Mouse (Mus musculus) lung, embryonic 14.5 days (tissue): Measurements from ENCODE around the gene Olfr92. TPM values are rescaled to one million over a fixed set of nuclear protein-coding genes. Genes with fewer than 3 reads are reported as not detected.

Source experiments
- ATAC-seq: fragments of 200-750 bp; cut with Nextera tagmentation; 2 replicates; pipeline ENCODE4 v1.8.0; 2017; ENCODE audit warnings: mild to moderate bottlenecking, moderate TSS enrichment, moderate library complexity; ENCODE audit not compliant: insufficient read depth
- DNase-seq: peaks from one replicate; pipeline ENCODE4 v3.0.0-alpha.2; 2015
- H3K27ac ChIP-seq: fragments of 300-500 bp; sonication (generic); 2 replicates; pipeline ENCODE4 v1.5.1; 2014; ENCODE audit warnings: low read depth, mild to moderate bottlenecking, moderate library complexity
- H3K27me3 ChIP-seq: fragments of 300-500 bp; sonication (generic); 2 replicates; pipeline ENCODE4 v1.6.1; 2014; ENCODE audit warnings: low read length, control low read depth; ENCODE audit not compliant: insufficient read depth
- H3K36me3 ChIP-seq: fragments of 300-500 bp; sonication (generic); 2 replicates; pipeline ENCODE4 v1.6.1; 2014; ENCODE audit warnings: control low read depth; ENCODE audit not compliant: insufficient read depth
- H3K4me1 ChIP-seq: fragments of 300-500 bp; sonication (generic); 2 replicates; pipeline ENCODE4 v1.6.1; 2014; ENCODE audit warnings: antibody characterized with exemption, control low read depth; ENCODE audit not compliant: insufficient read depth
- H3K4me2 ChIP-seq: fragments of 300-500 bp; sonication (generic); 2 replicates; pipeline ENCODE4 v1.6.1; 2014; ENCODE audit warnings: mild to moderate bottlenecking
- H3K4me3 ChIP-seq: fragments of 300-500 bp; sonication (generic); 2 replicates; pipeline ENCODE4 v1.5.1; 2014; ENCODE audit warnings: low read depth, low read length
- H3K9ac ChIP-seq: fragments of 300-500 bp; sonication (generic); 2 replicates; pipeline ENCODE4 v1.6.1; 2014
- H3K9me3 ChIP-seq: fragments of 300-500 bp; sonication (generic); 2 replicates; pipeline ENCODE4 v1.6.1; 2016; ENCODE audit warnings: low read depth, low read length, control low read depth
- CTCF ChIP-seq: IDR thresholded peaks from 2 replicates; pipeline ENCODE4 v1.5.1; 2016; ENCODE audit warnings: antibody characterized with exemption, low read depth
- WGBS: fragments of 180-500 bp; shearing (Covaris S2); extraction: QIAGEN DNeasy Blood & Tissue Kit; methylation state at CpG from one replicate; pipeline ENCODE4 v1.1.7; 2014; 5-methylcytosine and 5-hydroxymethylcytosine counted together
- polyA plus RNA-seq: library from polyadenylated mRNA; unstranded; fragments of >200 nt; fragmentation: Nextera tagmentation; extraction: Ambion mirVana; gene quantifications from 2 replicates; pipeline ENCODE4 v1.2.1, GENCODE M21; 2014

Olfr92 gene
- polyA plus RNA-seq, 1 experiment from 2014 or later, result not detected

DNA sequence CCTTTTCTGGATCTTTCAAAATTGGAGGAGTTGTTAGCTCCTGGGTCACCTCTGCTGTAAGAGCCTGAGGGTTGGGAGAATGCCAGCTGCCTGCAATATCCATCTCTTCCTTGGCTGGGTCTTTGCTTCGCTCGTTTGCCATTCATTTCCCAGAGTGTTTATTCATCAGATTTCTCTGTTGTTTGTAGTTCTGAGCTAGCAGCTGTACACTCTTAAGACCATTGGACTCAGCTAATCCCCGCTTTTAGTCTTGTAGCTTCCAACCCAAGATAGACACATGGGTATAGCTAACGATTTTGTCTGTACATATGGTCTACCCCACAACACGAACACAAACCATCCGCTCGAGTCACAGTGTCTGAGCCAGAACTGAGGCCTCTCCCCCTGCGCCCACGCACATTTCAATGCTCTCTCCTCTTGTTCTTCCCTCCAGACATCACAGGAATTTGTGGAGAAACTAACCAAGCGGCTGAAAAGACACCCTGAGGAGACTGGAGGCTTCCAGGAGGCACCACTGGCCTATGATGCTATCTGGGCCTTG lies 57.7 kb downstream of the Olfr92 start:
- no peaks in the 10 kb centered on the region for H3K4me1 ChIP-seq
- whole genome bisulfite sequencing, result 88% methylated on average over 10 of the region's 10 CpGs
- ATAC-seq (no peak), DNase-seq (no peak)
- no peak overlapping the region for H3K27ac ChIP-seq
- no peak overlapping the region for H3K4me2 ChIP-seq
- no peak overlapping the region for H3K9ac ChIP-seq
- no peak overlapping the region for H3K4me3 ChIP-seq
- TF ChIP-seq CTCF, result no peak
- no peaks in the 10 kb centered on the region for H3K9me3 ChIP-seq
- no peaks in the 10 kb centered on the region for H3K27me3 ChIP-seq
- peaks cover 75% of the 10 kb centered on the region for H3K36me3 ChIP-seq

DNA sequence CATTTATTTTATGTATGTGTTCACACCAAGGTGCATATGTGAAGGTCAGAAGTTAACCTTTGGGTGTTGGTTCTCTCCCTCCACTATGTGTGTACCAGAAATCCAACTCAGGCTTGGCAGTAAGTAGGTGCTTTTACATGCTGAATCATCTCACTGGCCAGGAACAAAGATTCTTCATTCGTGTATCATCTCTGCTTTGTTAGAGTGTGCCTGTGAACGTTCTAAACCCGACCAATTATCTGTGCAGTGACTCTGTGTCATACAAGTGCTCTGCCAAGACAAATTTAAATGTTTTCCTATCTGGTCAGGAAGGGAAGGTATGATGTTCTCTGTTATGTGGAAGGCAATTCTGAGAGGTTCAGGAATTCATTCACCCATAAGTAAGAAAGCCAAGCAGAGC lies 58.5 kb downstream of the Olfr92 start:
- Histone ChIP-seq H3K9me3 (no peaks in the 10 kb centered on the region), H3K27me3 (no peaks in the 10 kb centered on the region), H3K4me2 (no peak overlapping the region), H3K36me3 (peaks cover 75% of the 10 kb centered on the region), H3K4me3 (no peak overlapping the region), H3K9ac (no peak overlapping the region), H3K27ac (no peak overlapping the region), H3K4me1 (no peaks in the 10 kb centered on the region)
- TF ChIP-seq CTCF, result no peak
- 83% methylated on average over 3 of the region's 3 CpGs for WGBS
- no peak for DNase-seq
- no peak for ATAC-seq

Other genes starting within 250 kb of the Olfr92 start
- not detected in 2 replicates for gene Trim40, start 230.0 kb downstream of the Olfr92 start, polyA plus RNA-seq
- 0.11 and 0.16 TPM in 2 replicates for gene Trim31, start 222.0 kb downstream of the Olfr92 start, polyA plus RNA-seq
- 0.35 and 0.53 TPM in 2 replicates for gene Rnf39, start 177.2 kb downstream of the Olfr92 start, polyA plus RNA-seq
- 116 and 123 TPM in 2 replicates for gene Ppp1r11, start 168.3 kb downstream of the Olfr92 start, polyA plus RNA-seq
- gene Znrd1, start 161.5 kb downstream of the Olfr92 start, polyA plus RNA-seq, result 102 and 109 TPM in 2 replicates
- 5.1 and 6.9 TPM in 2 replicates for gene Znrd1as, start 161.5 kb downstream of the Olfr92 start, polyA plus RNA-seq
- not detected in 2 replicates for gene 2410137M14Rik, start 138.9 kb downstream of the Olfr92 start, polyA plus RNA-seq
- gene H2-M5, start 130.6 kb downstream of the Olfr92 start, polyA plus RNA-seq, result 0.17 and 0.22 TPM in 2 replicates
- gene Zfp57, start 118.9 kb downstream of the Olfr92 start, polyA plus RNA-seq, result 77.5 and 80.7 TPM in 2 replicates
- 0.11 and 0.13 TPM in 2 replicates for gene Mog, start 96.7 kb downstream of the Olfr92 start, polyA plus RNA-seq
- gene Gabbr1, start 74.1 kb downstream of the Olfr92 start, polyA plus RNA-seq, result 7.0 and 8.8 TPM in 2 replicates
- gene Olfr90, start 31.6 kb downstream of the Olfr92 start, polyA plus RNA-seq, result 0.34 TPM in 1 of 2 replicates, not detected in the other
- gene Olfr91, start 21.8 kb downstream of the Olfr92 start, polyA plus RNA-seq, result 0.07 TPM in 1 of 2 replicates, not detected in the other
- gene Olfr93, start 41.4 kb upstream of the Olfr92 start, polyA plus RNA-seq, result not detected in 2 replicates
- gene Ubd, start 73.8 kb upstream of the Olfr92 start, polyA plus RNA-seq, result not detected in 2 replicates
- gene Olfr94, start 80.9 kb upstream of the Olfr92 start, polyA plus RNA-seq, result not detected in 2 replicates
- gene Olfr95, start 93.0 kb upstream of the Olfr92 start, polyA plus RNA-seq, result not detected in 2 replicates
- gene Olfr96, start 100.1 kb upstream of the Olfr92 start, polyA plus RNA-seq, result not detected in 2 replicates
- gene Olfr97, start 117.2 kb upstream of the Olfr92 start, polyA plus RNA-seq, result not detected in 2 replicates
- gene Olfr98, start 143.7 kb upstream of the Olfr92 start, polyA plus RNA-seq, result not detected in 2 replicates
- gene H2-M3, start 150.1 kb upstream of the Olfr92 start, polyA plus RNA-seq, result 1.0 and 1.2 TPM in 2 replicates
- gene Olfr99, start 163.4 kb upstream of the Olfr92 start, polyA plus RNA-seq, result not detected in 2 replicates
- gene Olfr101, start 184.2 kb upstream of the Olfr92 start, polyA plus RNA-seq, result not detected in 2 replicates
- gene Olfr102, start 197.0 kb upstream of the Olfr92 start, polyA plus RNA-seq, result not detected in 2 replicates
- gene Olfr103, start 219.6 kb upstream of the Olfr92 start, polyA plus RNA-seq, result not detected in 2 replicates
- not detected in 2 replicates for gene Olfr104-ps, start 239.5 kb upstream of the Olfr92 start, polyA plus RNA-seq